Mouse (Mus musculus) erythroblast, embryonic 14.5 days (primary cell): ENCODE measurements at regions not wholly inside any gene's neighbourhood (a gene's known extent, or its start where the extent isn't known, plus 50 kb on each side); places are given as distances from the start of the nearest gene placed in this dataset.

Experiments
- GATA1 ChIP-seq: IDR thresholded peaks from 2 replicates; pipeline ENCODE4 v1.6.1; 2012; ENCODE audit warnings: low read length, inconsistent platforms, mixed read lengths
- TAL1 ChIP-seq: IDR thresholded peaks from 3 replicates; pipeline ENCODE4 v1.6.1; 2012; ENCODE audit warnings: low read length, inconsistent platforms, mixed read lengths

GRCm38 (mm10) chr6:31122895-31123294 is 164.0 kb upstream of the Klf14 start:
- TF ChIP-seq GATA1: no peak
- no peak for TF ChIP-seq TAL1
